Mouse (Mus musculus): ENCODE results near the gene Kctd11. TPM values are rescaled to one million over a fixed set of nuclear protein-coding genes. Genes with fewer than 3 reads are reported as not detected.

Kctd11 gene
- total RNA-seq, 2 experiments from 2014 or later = 1.2 to 1.3 TPM

DNA sequence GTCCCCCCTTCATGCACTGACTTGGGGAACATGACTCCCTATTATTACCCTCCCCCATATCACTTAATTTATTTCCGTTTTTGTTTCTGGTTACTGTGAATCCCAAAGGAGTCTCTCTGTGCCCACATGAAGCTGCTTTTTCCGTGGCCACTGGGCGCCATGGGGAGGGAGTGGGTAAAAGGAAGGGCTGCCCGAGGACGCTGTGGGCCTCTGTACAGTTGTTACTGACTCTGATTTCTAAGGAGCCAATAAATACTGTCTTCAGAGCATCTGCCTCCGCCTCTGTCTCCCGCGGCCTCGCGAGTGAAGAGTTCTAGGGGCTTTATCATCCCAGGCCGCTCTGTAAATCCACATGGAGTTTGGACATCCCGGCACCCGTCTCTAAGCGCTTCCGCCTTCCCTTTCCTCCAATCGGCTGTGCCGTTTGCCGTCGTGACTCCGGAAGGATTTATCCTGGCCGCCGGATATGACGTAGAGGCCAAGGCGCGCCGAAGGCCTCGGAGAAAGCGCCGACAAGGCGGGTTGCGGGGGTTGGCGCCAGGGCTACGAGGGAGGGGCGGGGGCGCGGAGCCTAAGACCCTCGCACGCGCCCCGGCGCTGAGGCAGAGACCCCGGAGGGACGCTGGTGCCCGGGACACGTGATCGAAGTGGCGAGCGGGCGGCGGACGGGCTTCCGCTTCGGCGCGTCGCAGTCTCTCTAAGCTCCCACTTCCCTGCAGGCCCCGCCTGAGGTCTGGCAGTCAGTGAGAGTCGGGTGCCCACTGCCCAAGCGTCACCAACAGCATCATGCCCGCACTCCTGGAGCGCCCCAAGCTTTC lies 32.6 kb upstream of the Kctd11 start, which contains the start of gene Gps2:
Gene Gps2, plus strand, starts transcription at position 335 of the 818 bp plus-strand sequence.
- peak; percentile 87 to 93 for DNase-seq (ENCODE audit: extremely low spot score in 1 of 2, low spot score in 1 of 2)

DNA sequence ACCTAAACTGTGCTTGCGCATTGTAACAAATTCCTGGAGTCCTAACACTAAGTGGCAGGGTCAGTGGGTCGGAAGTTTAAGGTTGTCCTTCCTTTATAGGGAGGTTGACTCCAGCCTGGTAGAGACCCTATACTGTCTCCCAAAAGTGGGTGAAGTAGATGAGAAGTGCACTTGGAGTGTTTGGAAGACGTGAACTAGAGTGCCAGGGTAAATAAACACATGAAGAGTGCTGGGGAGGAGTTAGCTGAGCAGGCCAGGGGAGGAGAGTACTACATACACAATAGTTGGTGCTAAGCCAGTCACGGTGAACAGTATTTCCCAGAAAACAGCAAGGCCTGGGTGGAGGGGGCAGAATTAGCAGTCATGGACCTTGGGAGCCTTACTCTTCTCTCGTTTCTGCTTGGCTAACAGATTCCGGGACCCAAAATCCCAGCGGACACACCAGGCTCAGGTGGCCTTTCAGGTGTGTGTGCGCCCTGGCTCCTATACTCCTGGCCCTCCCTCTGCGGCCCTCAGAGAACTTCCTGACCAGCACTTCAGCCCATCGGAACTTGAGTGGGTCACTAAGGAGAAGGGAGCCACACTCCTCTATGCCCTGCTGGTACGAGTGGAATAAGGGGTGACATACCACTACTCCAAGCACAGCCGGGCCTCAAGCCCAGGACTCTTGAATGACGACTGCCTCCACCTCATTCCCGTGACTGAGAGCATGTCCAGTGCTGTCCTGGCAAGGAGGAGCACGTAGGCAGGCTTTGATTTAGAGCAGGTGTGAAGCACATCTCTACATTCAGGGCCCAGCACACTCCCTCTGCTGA lies 31.7 kb upstream of the Kctd11 start:
- no peak for DNase-seq (ENCODE audit: extremely low spot score in 1 of 2, low spot score in 1 of 2)

GRCm38 (mm10) chr11:69911701-69912100 lies 30.5 kb upstream of the Kctd11 start:
- DNase-seq (ENCODE audit: extremely low spot score in 1 of 2, low spot score in 1 of 2) = no peak

DNA sequence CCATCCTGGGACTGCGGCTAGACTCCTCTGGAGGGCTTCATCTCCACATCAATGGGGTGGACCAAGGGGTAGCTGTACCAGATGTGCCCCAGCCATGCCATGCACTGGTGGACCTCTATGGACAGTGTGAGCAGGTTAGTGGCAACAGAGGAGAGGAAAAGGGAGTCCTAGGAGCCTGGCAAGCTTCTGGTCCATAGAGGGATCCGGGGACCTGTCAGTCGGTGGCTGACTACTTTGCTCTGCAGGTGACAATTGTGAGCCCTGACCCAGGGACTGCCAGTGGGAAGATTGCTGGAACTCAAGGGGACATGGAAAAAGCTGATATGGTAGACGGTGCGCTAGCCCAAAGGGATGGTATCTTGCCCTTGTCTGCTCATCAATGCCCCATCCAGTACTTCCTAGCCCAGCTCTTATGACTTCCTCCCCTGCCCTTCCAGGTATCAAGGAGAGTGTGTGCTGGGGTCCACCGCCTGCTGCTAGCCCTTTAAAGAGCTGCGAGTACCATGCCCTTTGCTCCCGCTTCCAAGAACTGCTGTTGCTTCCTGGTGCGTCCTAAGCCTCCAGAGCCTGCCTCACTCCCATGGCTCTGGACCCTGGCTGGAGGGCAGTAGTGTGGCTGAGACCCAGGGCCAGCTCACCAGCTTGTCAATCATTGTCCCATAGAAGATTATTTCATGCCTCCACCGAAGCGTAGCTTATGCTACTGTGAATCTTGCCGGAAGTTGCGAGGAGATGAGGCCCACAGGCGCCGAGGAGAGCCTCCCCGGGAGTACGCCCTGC lies 29.8 kb upstream of the Kctd11 start:
- DNase-seq (ENCODE audit: extremely low spot score in 1 of 2, low spot score in 1 of 2) = no peak

- DNase-seq (ENCODE audit: extremely low spot score in 1 of 2, low spot score in 1 of 2) = no peak
Measured at GRCm38 (mm10) chr11:69910177-69910576, 29.0 kb upstream of the Kctd11 start.

- no peak for DNase-seq (ENCODE audit: extremely low spot score in 1 of 2, low spot score in 1 of 2)
Measured at GRCm38 (mm10) chr11:69909174-69909573, 28.0 kb upstream of the Kctd11 start.

DNA sequence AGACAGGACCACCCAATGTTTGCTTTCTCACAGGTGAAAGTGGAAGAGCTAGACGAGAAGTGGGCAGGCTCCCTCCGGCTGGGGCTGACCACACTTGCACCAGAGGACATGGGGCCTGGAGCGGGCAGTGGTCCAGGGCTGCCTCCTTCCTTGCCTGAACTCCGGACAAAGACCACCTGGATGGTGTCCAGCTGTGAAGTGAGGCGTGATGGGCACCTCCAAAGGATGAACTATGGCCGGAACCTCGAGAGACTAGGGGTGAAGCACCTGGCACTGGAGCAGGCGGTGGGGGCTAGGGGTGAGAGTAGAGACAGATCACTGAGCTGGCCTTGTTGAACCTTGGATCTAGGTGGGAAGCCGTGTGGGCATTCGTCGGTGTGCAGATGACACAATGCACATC lies 27.4 kb upstream of the Kctd11 start:
- no peak for DNase-seq (ENCODE audit: extremely low spot score in 1 of 2, low spot score in 1 of 2)

DNA sequence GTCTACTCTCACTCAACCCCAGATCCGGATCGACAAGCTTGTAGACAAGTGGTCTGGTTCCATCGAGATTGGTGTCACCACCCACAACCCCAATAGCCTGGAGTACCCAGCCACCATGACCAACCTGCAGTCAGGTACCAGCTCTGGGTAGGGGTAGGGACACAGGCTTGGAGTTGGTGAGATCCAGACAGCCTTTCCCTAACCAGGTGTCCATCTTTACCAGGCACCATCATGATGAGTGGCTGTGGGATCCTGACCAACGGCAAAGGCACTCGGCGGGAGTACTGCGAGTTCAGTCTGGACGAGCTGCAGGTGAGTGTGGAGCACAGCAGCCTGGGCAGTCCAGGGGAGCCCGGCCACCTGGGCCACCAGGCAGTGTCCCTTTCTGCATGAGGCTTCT lies 23.1 kb upstream of the Kctd11 start:
- DNase-seq (ENCODE audit: extremely low spot score in 1 of 2, low spot score in 1 of 2) = no peak

DNA sequence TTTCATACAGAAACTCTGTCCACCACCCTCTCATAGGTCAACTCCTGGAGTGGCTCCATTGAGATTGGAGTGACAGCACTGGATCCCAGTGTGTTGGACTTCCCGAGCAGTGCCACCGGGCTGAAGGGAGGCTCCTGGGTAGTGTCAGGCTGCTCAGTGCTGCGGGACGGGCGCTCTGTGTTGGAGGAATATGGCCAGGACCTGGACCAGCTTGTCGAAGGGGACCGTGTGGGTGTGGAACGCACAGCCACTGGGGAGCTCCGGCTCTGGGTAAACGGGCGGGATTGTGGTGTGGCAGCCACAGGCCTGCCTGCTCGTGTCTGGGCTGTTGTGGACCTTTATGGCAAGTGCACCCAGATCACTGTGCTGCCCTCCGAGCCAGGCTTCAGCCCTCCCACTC lies 21.8 kb upstream of the Kctd11 start:
- DNase-seq (ENCODE audit: extremely low spot score in 1 of 2, low spot score in 1 of 2) = no peak

- DNase-seq (ENCODE audit: extremely low spot score in 1 of 2, low spot score in 1 of 2) = no peak
Measured at GRCm38 (mm10) chr11:69901993-69902392, 20.8 kb upstream of the Kctd11 start.

- peak; percentile 80 to 91 for DNase-seq (ENCODE audit: extremely low spot score in 1 of 2, low spot score in 1 of 2)
Measured at GRCm38 (mm10) chr11:69901406-69901846, 20.2 kb upstream of the Kctd11 start.

DNA sequence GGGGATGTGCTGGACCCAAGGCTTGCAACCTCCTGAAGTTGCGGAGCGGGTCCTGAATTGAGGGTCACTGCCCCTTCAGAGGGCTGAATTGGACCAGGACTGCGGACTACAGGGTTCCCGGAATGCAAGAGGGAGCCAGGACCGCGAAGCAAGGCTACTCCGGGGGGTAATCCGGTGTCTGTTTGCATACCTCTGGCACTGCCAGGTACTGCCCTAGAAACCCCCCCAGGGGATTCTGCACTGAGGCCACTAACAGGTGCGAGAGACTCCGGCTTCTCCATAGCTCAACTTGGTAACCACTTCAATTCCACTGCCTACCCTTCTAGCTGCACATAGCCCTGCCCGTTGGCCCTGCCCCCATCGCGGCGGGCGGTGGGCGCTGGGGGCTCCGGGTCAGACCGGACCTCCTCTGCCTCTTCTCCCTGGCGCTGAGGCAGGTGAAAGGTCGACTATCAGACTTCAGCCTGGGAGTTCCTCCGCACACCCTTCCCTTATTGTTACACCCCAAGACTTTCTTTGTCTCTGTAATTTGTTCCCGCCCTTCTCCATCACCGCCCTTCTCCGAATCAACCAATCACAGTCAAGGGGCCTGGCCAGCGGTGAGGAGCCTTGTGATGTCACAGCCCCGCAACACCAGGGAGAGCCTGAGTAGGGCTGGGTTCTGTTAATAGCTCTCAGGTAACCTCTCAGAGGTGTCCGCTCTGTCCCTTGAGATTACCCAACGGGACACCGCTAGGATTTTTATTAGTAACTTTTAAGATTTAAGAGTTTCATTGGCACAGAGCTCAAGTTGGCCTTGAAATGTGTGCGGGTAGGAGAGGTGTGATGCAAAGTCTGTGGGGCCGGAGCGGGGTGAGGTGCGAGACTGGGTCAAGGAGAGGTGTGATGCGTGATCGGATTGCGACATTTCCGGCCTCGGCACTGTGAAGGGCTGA lies 19.5 kb upstream of the Kctd11 start, which contains the start of the genes 2810408A11Rik and Neurl4:
Gene 2810408A11Rik, minus strand, starts transcription at position 517 of the 935 bp plus-strand sequence.
Gene Neurl4, plus strand, starts transcription at position 602 of the 935 bp plus-strand sequence.
- peak; percentile 66 to 69 for DNase-seq (ENCODE audit: extremely low spot score in 1 of 2, low spot score in 1 of 2)

DNA sequence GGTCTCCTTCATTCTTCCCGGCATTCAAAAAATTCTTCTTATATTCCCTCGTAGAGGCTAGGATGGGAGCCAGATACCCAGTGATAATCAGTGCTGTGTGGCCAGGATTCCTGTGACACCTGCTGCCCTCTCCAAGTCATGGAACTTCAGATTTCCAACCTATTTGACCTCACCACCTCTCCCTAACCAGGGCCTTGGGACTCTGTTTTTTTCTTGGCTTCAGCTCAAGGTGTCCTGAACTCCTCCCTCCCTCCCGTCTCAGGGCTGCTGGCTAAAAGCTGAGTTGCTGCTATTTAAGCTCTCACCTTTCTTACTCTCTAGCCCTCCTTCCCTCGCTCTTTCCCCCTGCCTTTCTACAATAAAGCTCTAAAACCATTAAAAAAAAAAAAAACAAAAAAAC lies 18.7 kb upstream of the Kctd11 start:
- DNase-seq (ENCODE audit: extremely low spot score in 1 of 2, low spot score in 1 of 2) = no peak

DNA sequence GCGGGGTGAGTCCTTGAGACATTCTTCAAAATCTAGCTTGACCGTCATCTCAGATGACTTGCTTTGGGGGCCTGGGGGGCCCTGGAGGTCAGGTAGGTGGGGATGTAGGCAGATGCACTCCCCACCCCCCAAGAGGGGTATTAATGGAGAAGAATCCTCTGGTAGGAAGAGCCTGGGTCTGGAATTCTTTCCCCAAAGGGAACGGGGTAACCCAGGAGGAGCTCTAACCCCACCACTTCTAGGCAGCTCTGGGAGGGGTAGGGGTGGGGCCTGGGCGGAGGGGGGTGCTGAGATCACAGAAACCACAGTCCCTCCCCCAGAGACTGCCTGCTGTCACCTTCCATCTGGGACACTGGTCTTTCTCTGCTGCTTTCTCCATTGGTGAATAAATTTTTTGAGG lies 14.1 kb upstream of the Kctd11 start, which contains the start of gene Acap1:
Gene Acap1, minus strand, starts transcription at position 249 of the 400 bp plus-strand sequence.
- DNase-seq (ENCODE audit: extremely low spot score in 1 of 2, low spot score in 1 of 2) = no peak

DNA sequence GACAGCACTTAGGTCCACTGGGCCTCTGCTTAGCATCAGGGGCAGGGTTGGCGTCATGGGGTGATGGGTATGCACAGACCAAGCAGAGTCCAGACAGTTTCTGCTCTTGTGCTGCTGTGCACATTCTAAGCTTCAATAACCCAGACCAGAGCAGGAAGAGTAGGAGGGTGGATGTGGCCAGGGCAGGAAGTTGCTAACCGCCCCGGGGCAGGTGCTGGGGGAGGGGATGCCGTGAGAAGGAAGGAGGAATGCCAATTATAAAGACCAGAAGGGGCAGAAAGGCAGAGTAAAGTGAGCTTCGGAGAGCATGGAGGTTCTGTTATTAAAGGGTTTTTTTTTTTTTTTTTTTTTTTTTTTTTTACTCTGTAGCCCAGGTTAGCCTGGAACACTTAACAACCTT lies 13.5 kb upstream of the Kctd11 start:
- DNase-seq (ENCODE audit: extremely low spot score in 1 of 2, low spot score in 1 of 2) = no peak

DNA sequence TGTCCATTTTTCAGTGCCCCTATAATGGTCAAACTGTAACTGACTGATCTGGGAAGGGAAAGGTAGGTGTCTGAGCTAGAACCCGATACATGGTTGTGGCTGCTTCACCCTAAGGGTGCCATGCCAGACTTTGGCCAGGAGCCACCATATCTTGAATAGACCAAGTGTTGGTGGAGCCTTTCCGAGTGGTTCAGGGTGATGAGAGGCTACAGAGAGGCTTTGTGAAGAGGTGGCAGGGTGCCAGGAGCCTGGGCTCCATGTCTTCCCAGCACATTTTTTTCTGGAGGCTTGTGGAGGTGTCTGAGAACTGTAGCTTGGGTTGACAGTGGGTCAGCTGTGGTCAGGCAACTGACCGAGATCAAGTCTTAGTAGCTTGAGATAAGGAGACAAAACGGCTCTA lies 10.3 kb upstream of the Kctd11 start:
- DNase-seq (ENCODE audit: extremely low spot score in 1 of 2, low spot score in 1 of 2) = peak in 1 of 2 experiments; percentile 34

DNA sequence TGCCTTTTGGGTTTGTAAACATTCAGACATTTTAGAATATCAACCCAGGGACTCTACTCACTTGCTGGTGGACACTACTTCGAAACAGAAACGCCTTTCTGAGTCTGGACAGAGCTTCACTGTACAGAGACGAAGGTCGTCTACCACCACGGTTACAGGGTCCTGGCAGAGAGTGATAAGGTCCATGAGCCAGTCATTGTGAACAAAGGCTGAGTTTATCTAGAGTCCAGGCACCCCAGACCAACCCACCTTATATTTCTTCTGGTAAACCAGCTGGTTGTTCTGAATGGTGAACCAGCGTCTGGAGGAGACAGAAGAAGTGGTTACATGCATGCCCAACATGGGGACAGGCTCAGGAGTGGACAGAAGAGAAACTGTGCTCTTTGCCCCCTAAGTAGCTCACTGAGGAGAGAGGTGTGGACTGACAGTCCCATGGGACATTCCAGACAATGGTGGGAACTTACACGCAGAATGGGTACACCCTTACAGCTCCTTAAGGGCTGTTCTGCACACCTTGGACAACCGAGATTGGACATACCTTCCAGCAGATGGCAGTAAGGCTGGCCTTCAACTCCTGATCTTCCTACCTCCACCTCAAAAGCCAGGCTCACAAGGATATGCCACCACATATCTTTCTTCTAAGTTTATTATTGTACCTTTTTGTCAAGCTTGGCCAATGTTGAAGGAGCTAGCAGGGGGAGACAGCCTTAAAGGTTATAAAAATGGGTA lies 5.9 kb upstream of the Kctd11 start:
- no peak for DNase-seq (ENCODE audit: extremely low spot score in 1 of 2, low spot score in 1 of 2)

DNA sequence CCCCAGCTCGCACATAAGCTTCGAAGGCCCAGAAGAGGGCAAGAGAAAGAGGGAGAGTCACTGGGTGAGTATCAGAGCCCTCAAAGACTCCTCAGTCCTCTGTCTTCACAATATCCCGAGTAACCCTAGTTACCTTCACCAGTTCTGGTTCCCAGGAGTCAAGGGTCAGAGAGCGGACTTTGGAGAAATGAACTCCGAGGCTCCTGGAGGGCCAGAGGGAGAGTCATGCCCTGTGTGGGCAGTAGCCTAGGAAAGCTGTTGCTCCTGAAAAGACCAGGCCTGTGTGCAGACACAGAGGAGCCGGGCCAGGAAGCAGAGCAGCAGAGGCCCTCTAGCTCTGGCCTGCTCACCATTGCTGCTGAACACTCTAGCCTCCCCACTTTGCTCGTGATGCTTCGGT lies 3.5 kb upstream of the Kctd11 start:
- DNase-seq (ENCODE audit: extremely low spot score in 1 of 2, low spot score in 1 of 2) = no peak

- DNase-seq (ENCODE audit: extremely low spot score in 1 of 2, low spot score in 1 of 2) = no peak
Measured at GRCm38 (mm10) chr11:69884240-69884639, 3.0 kb upstream of the Kctd11 start.

Data from layer of hippocampus, postnatal 25 days (tissue).